Mouse (Mus musculus): ENCODE measurements around the gene Hist1h4c. TPM values are rescaled to one million over a fixed set of nuclear protein-coding genes. Genes with fewer than 3 reads are reported as not detected.

The Hist1h4c gene
- polyA plus RNA-seq, 1 experiment, result 70.6 TPM

DNA sequence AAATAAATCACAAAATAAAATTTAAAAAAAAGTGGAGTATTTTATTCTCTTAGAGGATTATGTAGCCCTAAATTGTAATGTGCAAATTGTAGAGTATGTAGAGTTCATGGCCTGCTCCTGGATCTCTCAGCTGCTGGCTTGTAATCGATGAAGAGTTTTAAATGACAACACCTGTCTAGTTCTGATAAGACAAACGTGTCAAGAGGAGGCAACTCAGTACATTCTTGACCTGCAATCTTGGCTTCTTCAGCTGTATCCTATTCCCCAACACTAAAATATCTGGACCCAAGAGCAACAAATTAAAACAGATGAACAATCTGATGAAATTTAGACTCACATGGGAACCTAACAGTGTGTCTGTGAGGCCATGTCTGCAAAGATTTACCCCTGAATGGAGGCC, 8.8 kb downstream of the Hist1h4c start:
- no peaks in the 10 kb centered on the region for H3K4me1 ChIP-seq (replicated peaks; ENCODE audit: control insufficient read depth, insufficient read depth, low read length)
- WGBS, result 81% methylated on average over 2 of the region's 2 CpGs
- TF ChIP-seq CTCF (IDR thresholded peaks at IDR 0.05; ENCODE audit: borderline replicate concordance, control insufficient read depth, extremely low read depth, insufficient read depth, low read length, poor library complexity) (no peak), POLR2A (IDR thresholded peaks at IDR 0.05; ENCODE audit: control insufficient read depth, extremely low read depth, insufficient read depth, low read length, poor library complexity) (no peak)
- H3K27ac ChIP-seq (ENCODE audit: control insufficient read depth, insufficient read depth, low read length), result no peak overlapping the region
- no peak overlapping the region for H3K4me3 ChIP-seq (ENCODE audit: control insufficient read depth, insufficient read depth, low read length)
- H3K27me3 ChIP-seq (ENCODE audit: control insufficient read depth, insufficient read depth, low read length), result no peaks in the 10 kb centered on the region
- H3K36me3 ChIP-seq (ENCODE audit: control insufficient read depth, insufficient read depth, low read length), result no peaks in the 10 kb centered on the region
- no peak for DNase-seq

- no peak for DNase-seq
- WGBS, result 86% methylated on average over 2 of the region's 2 CpGs
- Histone ChIP-seq H3K27me3 (ENCODE audit: control insufficient read depth, insufficient read depth, low read length) (no peaks in the 10 kb centered on the region), H3K4me3 (ENCODE audit: control insufficient read depth, insufficient read depth, low read length) (no peak overlapping the region), H3K36me3 (ENCODE audit: control insufficient read depth, insufficient read depth, low read length) (no peaks in the 10 kb centered on the region), H3K27ac (ENCODE audit: control insufficient read depth, insufficient read depth, low read length) (no peak overlapping the region), H3K4me1 (replicated peaks; ENCODE audit: control insufficient read depth, insufficient read depth, low read length) (no peaks in the 10 kb centered on the region)
- TF ChIP-seq CTCF (IDR thresholded peaks at IDR 0.05; ENCODE audit: borderline replicate concordance, control insufficient read depth, extremely low read depth, insufficient read depth, low read length, poor library complexity) (no peak), POLR2A (IDR thresholded peaks at IDR 0.05; ENCODE audit: control insufficient read depth, extremely low read depth, insufficient read depth, low read length, poor library complexity) (no peak)
These were observed 9.3 kb downstream of the Hist1h4c start for GRCm38 (mm10) chr13:23688956-23689355.

GRCm38 (mm10) chr13:23687907-23688306, 10.3 kb downstream of the Hist1h4c start:
- no peak for DNase-seq
- Histone ChIP-seq H3K4me3 (ENCODE audit: control insufficient read depth, insufficient read depth, low read length) (no peak overlapping the region), H3K4me1 (replicated peaks; ENCODE audit: control insufficient read depth, insufficient read depth, low read length) (no peaks in the 10 kb centered on the region), H3K36me3 (ENCODE audit: control insufficient read depth, insufficient read depth, low read length) (no peaks in the 10 kb centered on the region), H3K27ac (ENCODE audit: control insufficient read depth, insufficient read depth, low read length) (no peak overlapping the region), H3K27me3 (ENCODE audit: control insufficient read depth, insufficient read depth, low read length) (no peaks in the 10 kb centered on the region)
- TF ChIP-seq CTCF (IDR thresholded peaks at IDR 0.05; ENCODE audit: borderline replicate concordance, control insufficient read depth, extremely low read depth, insufficient read depth, low read length, poor library complexity), result no peak
- TF ChIP-seq POLR2A (IDR thresholded peaks at IDR 0.05; ENCODE audit: control insufficient read depth, extremely low read depth, insufficient read depth, low read length, poor library complexity), result no peak
- WGBS, result 97% methylated on average over 7 of the region's 7 CpGs

GRCm38 (mm10) chr13:23687181-23687580, 11.1 kb downstream of the Hist1h4c start:
- WGBS, result 97% methylated on average over 4 of the region's 4 CpGs
- peaks cover 3% of the 10 kb centered on the region; the same call in 1 of the 2 replicates for H3K4me1 ChIP-seq (replicated peaks; ENCODE audit: control insufficient read depth, insufficient read depth, low read length)
- no peaks in the 10 kb centered on the region for H3K27me3 ChIP-seq (ENCODE audit: control insufficient read depth, insufficient read depth, low read length)
- H3K27ac ChIP-seq (ENCODE audit: control insufficient read depth, insufficient read depth, low read length), result no peak overlapping the region
- no peak for DNase-seq
- no peak for TF ChIP-seq CTCF (IDR thresholded peaks at IDR 0.05; ENCODE audit: borderline replicate concordance, control insufficient read depth, extremely low read depth, insufficient read depth, low read length, poor library complexity)
- TF ChIP-seq POLR2A (IDR thresholded peaks at IDR 0.05; ENCODE audit: control insufficient read depth, extremely low read depth, insufficient read depth, low read length, poor library complexity), result no peak
- no peak overlapping the region for H3K4me3 ChIP-seq (ENCODE audit: control insufficient read depth, insufficient read depth, low read length)
- no peaks in the 10 kb centered on the region for H3K36me3 ChIP-seq (ENCODE audit: control insufficient read depth, insufficient read depth, low read length)

- no peak overlapping the region for H3K4me3 ChIP-seq (ENCODE audit: control insufficient read depth, insufficient read depth, low read length)
- peaks cover 3% of the 10 kb centered on the region; the same call in 1 of the 2 replicates for H3K4me1 ChIP-seq (replicated peaks; ENCODE audit: control insufficient read depth, insufficient read depth, low read length)
- TF ChIP-seq CTCF (IDR thresholded peaks at IDR 0.05; ENCODE audit: borderline replicate concordance, control insufficient read depth, extremely low read depth, insufficient read depth, low read length, poor library complexity) (no peak), POLR2A (IDR thresholded peaks at IDR 0.05; ENCODE audit: control insufficient read depth, extremely low read depth, insufficient read depth, low read length, poor library complexity) (no peak)
- no peak for DNase-seq
- no peaks in the 10 kb centered on the region for H3K36me3 ChIP-seq (ENCODE audit: control insufficient read depth, insufficient read depth, low read length)
- H3K27ac ChIP-seq (ENCODE audit: control insufficient read depth, insufficient read depth, low read length), result no peak overlapping the region; the same call in 1 of the 2 replicates
- WGBS, result 40% methylated on average over 4 of the region's 4 CpGs
- no peaks in the 10 kb centered on the region for H3K27me3 ChIP-seq (ENCODE audit: control insufficient read depth, insufficient read depth, low read length)
These were observed 12.3 kb downstream of the Hist1h4c start for GRCm38 (mm10) chr13:23685966-23686365.

DNA sequence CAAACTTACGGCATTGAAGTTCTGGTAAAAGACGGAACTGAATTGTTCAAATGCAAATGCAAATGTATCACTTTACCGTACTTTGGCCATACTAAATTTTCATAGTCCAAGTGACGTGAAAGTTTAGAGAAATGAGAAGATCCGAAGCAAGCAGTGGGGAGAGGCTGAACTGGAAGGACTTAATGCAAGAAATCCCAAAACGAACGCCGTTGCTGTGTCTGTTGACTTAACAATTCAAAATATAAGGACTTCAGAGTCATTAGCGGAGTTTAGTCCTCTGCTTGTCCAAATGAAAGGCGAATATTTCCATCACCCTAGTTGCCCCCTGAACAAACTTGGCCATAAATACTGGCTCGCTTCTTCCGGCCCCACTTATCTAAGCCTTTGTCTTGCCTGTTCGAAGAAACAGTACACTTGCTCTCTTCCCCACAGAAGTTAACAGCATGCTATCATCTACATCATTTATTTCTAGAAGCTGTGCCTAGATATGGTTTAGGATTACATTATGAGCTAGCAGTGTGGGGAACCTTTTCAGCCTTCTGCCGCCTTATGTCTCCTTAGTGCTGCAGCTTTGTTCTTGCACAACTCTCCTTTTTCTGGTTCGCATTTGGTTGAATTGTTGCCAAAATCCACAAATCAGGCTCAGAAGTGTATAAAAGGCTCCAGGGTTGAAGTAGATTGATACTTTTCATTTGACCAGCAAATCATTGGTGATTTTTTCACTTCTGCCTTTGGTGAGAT, 13.0 kb downstream of the Hist1h4c start:
- Histone ChIP-seq H3K4me3 (ENCODE audit: control insufficient read depth, insufficient read depth, low read length) (no peak overlapping the region), H3K36me3 (ENCODE audit: control insufficient read depth, insufficient read depth, low read length) (no peaks in the 10 kb centered on the region), H3K4me1 (replicated peaks; ENCODE audit: control insufficient read depth, insufficient read depth, low read length) (peaks cover 3% of the 10 kb centered on the region; the same call in 1 of the 2 replicates), H3K27ac (ENCODE audit: control insufficient read depth, insufficient read depth, low read length) (peak overlapping the region; percentile 33; the same call in 1 of the 2 replicates), H3K27me3 (ENCODE audit: control insufficient read depth, insufficient read depth, low read length) (no peaks in the 10 kb centered on the region)
- TF ChIP-seq CTCF (IDR thresholded peaks at IDR 0.05; ENCODE audit: borderline replicate concordance, control insufficient read depth, extremely low read depth, insufficient read depth, low read length, poor library complexity), result no peak
- no peak for TF ChIP-seq POLR2A (IDR thresholded peaks at IDR 0.05; ENCODE audit: control insufficient read depth, extremely low read depth, insufficient read depth, low read length, poor library complexity)
- no peak for DNase-seq
- 3% methylated on average over 15 of the region's 15 CpGs for WGBS
